Mouse (Mus musculus) liver, adult 2 months (tissue): ENCODE results near the gene Anks1b. TPM values are rescaled to one million over a fixed set of nuclear protein-coding genes. Genes with fewer than 3 reads are reported as not detected.

Experiments used
- DNase-seq: peaks from one replicate; pipeline ENCODE4 v3.0.0-alpha.2; 2011; ENCODE audit warnings: low read depth, low spot score; ENCODE audit errors: extremely low read depth
- H3K27ac ChIP-seq: fragments of 200-500 bp; replicated peaks from 2 replicates; pipeline ENCODE4 v1.5.1; 2012; ENCODE audit warnings: low read depth, mild to moderate bottlenecking, control low read depth, inconsistent platforms, low read length; ENCODE audit not compliant: insufficient read depth
- H3K27me3 ChIP-seq: fragments of 200-500 bp; 2 replicates; pipeline ENCODE4 v1.6.1; 2012; ENCODE audit warnings: mild to moderate bottlenecking, moderate library complexity, low read length, inconsistent platforms; ENCODE audit not compliant: control insufficient read depth, insufficient read depth
- H3K36me3 ChIP-seq: fragments of 200-500 bp; 2 replicates; pipeline ENCODE4 v1.6.1; 2012; ENCODE audit warnings: low read length, inconsistent platforms; ENCODE audit not compliant: control insufficient read depth, insufficient read depth
- H3K4me1 ChIP-seq: fragments of 200-500 bp; 2 replicates; pipeline ENCODE4 v1.6.1; 2011; ENCODE audit warnings: low read length; ENCODE audit not compliant: control insufficient read depth, insufficient read depth
- H3K4me3 ChIP-seq: fragments of 200-500 bp; 2 replicates; pipeline ENCODE4 v1.5.1; 2011; ENCODE audit warnings: low read depth, mild to moderate bottlenecking, control low read depth, low read length, moderate library complexity; ENCODE audit not compliant: insufficient read depth
- H3K79me2 ChIP-seq: fragments of 200-500 bp; 2 replicates; pipeline ENCODE4 v1.6.1; 2012; ENCODE audit warnings: inconsistent platforms, mild to moderate bottlenecking, low read length, moderate library complexity; ENCODE audit not compliant: control insufficient read depth, insufficient read depth
- H3K9ac ChIP-seq: fragments of 200-500 bp; 2 replicates; pipeline ENCODE4 v1.6.1; 2012; ENCODE audit warnings: low read depth, mild to moderate bottlenecking, control low read depth, inconsistent platforms, low read length
- CTCF ChIP-seq: fragments of 200-500 bp; IDR thresholded peaks from 2 replicates; pipeline ENCODE4 v1.5.1; 2011; ENCODE audit warnings: low read depth, low read length, control low read depth
- POLR2A ChIP-seq: fragments of 200-500 bp; IDR thresholded peaks from 2 replicates; pipeline ENCODE4 v1.6.1; 2011; ENCODE audit warnings: low read length, control low read depth; ENCODE audit not compliant: insufficient read depth; ENCODE audit errors: extremely low read depth
- WGBS: fragments of 180-500 bp; shearing (Covaris S2); methylation state at CpG from one replicate; pipeline ENCODE4 v1.1.7; 2018; 5-methylcytosine and 5-hydroxymethylcytosine counted together
- polyA plus RNA-seq: library from polyadenylated mRNA; depleted of rRNA; stranded (reverse); fragments of >200 nt; gene quantifications from 2 replicates; pipeline ENCODE4 v1.2.3, GENCODE M21; 2012
- total RNA-seq: library from RNA; depleted of rRNA; stranded (reverse); fragments of >200 nt; gene quantifications from 2 replicates; pipeline ENCODE4 v1.2.3, GENCODE M21; 2014

The Anks1b gene
- total and polyA plus RNA-seq, 2 experiments: under 0.01 TPM; not detected in 1

GRCm38 (mm10) chr10:90370751-90371150, 497.4 kb downstream of the Anks1b start:
- Histone ChIP-seq H3K27me3 (no peaks in the 10 kb centered on the region), H3K9ac (no peak overlapping the region), H3K4me3 (no peak overlapping the region), H3K36me3 (no peaks in the 10 kb centered on the region), H3K27ac (no peak overlapping the region), H3K79me2 (no peaks in the 10 kb centered on the region), H3K4me1 (no peaks in the 10 kb centered on the region)
- 80% methylated on average over 3 of the region's 3 CpGs for WGBS
- no peak for TF ChIP-seq CTCF
- no peak for TF ChIP-seq POLR2A
- DNase-seq: peak; percentile 0

- H3K9ac ChIP-seq: no peak overlapping the region
- peak; percentile 39 for TF ChIP-seq CTCF
- TF ChIP-seq POLR2A: no peak
- H3K27me3 ChIP-seq: no peaks in the 10 kb centered on the region
- no peaks in the 10 kb centered on the region for H3K79me2 ChIP-seq
- no peak overlapping the region for H3K27ac ChIP-seq
- WGBS: 23% methylated on average over 4 of the region's 4 CpGs
- no peak overlapping the region for H3K4me3 ChIP-seq
- H3K4me1 ChIP-seq: no peaks in the 10 kb centered on the region
- no peaks in the 10 kb centered on the region for H3K36me3 ChIP-seq
- peak; percentile 47 for DNase-seq
Measured at GRCm38 (mm10) chr10:90373469-90373868, 500.2 kb downstream of the Anks1b start.

GRCm38 (mm10) chr10:90376605-90377004, 503.3 kb downstream of the Anks1b start:
- Histone ChIP-seq H3K27me3 (no peaks in the 10 kb centered on the region), H3K79me2 (no peaks in the 10 kb centered on the region), H3K4me3 (no peak overlapping the region), H3K4me1 (no peaks in the 10 kb centered on the region), H3K27ac (no peak overlapping the region), H3K9ac (no peak overlapping the region), H3K36me3 (no peaks in the 10 kb centered on the region)
- TF ChIP-seq CTCF (no peak), POLR2A (no peak)
- DNase-seq: no peak
- 33% methylated on average over 1 of the region's 1 CpGs for WGBS

- H3K27ac ChIP-seq: no peak overlapping the region
- 65% methylated on average over 1 of the region's 1 CpGs for WGBS
Measured at GRCm38 (mm10) chr10:90380062-90380461, 506.8 kb downstream of the Anks1b start.

GRCm38 (mm10) chr10:90380704-90381339, 507.5 kb downstream of the Anks1b start:
- H3K36me3 ChIP-seq: no peaks in the 10 kb centered on the region
- no peak for DNase-seq
- no peak overlapping the region for H3K4me3 ChIP-seq
- H3K27me3 ChIP-seq: no peaks in the 10 kb centered on the region
- H3K9ac ChIP-seq: no peak overlapping the region
- WGBS: 73% methylated on average over 8 of the region's 8 CpGs
- TF ChIP-seq CTCF (no peak), POLR2A (no peak)
- no peaks in the 10 kb centered on the region for H3K4me1 ChIP-seq
- H3K79me2 ChIP-seq: no peaks in the 10 kb centered on the region
- no peak overlapping the region for H3K27ac ChIP-seq

More at GRCm38 (mm10) chr10:90380062-90380461, 506.8 kb downstream of the Anks1b start:
- Histone ChIP-seq H3K27me3 (no peaks in the 10 kb centered on the region), H3K9ac (no peak overlapping the region), H3K36me3 (no peaks in the 10 kb centered on the region), H3K79me2 (no peaks in the 10 kb centered on the region), H3K4me3 (no peak overlapping the region), H3K4me1 (no peaks in the 10 kb centered on the region)
- no peak for TF ChIP-seq POLR2A
- DNase-seq: no peak

- no peaks in the 10 kb centered on the region for H3K79me2 ChIP-seq
- no peak for DNase-seq
- H3K4me3 ChIP-seq: no peak overlapping the region
- WGBS: 90% methylated on average over 4 of the region's 4 CpGs
- no peak overlapping the region for H3K9ac ChIP-seq
- H3K4me1 ChIP-seq: no peaks in the 10 kb centered on the region
- TF ChIP-seq POLR2A: no peak
- TF ChIP-seq CTCF: no peak
- H3K36me3 ChIP-seq: no peaks in the 10 kb centered on the region
- no peaks in the 10 kb centered on the region for H3K27me3 ChIP-seq
- H3K27ac ChIP-seq: no peak overlapping the region
Measured at GRCm38 (mm10) chr10:90400382-90400781, 527.1 kb downstream of the Anks1b start.
